Mouse (Mus musculus) hindbrain, embryonic 15.5 days (tissue): ENCODE data around the gene Senp1. TPM values are rescaled to one million over a fixed set of nuclear protein-coding genes. Genes with fewer than 3 reads are reported as not detected.

Experiments used
- ATAC-seq: fragments of 200-750 bp; cut with Nextera tagmentation; 2 replicates; pipeline ENCODE4 v1.8.0; 2017; ENCODE audit warnings: low read depth, moderate number of reproducible peaks, moderate TSS enrichment; ENCODE audit not compliant: low FRiP score
- H3K27ac ChIP-seq: fragments of 300-500 bp; sonication (generic); replicated peaks from 2 replicates; pipeline ENCODE4 v1.5.1; 2015; ENCODE audit warnings: mild to moderate bottlenecking, inconsistent platforms
- H3K27me3 ChIP-seq: fragments of 300-500 bp; sonication (generic); 2 replicates; pipeline ENCODE4 v1.6.1; 2015; ENCODE audit warnings: control low read depth, inconsistent platforms
- H3K36me3 ChIP-seq: fragments of 300-500 bp; sonication (generic); 2 replicates; pipeline ENCODE4 v1.6.1; 2015; ENCODE audit warnings: control low read depth, inconsistent platforms
- H3K4me1 ChIP-seq: fragments of 300-500 bp; sonication (generic); replicated peaks from 2 replicates; pipeline ENCODE4 v1.6.1; 2015; ENCODE audit warnings: control low read depth, inconsistent platforms
- H3K4me2 ChIP-seq: fragments of 300-500 bp; sonication (generic); 2 replicates; pipeline ENCODE4 v1.6.1; 2015; ENCODE audit warnings: moderate library complexity, mild to moderate bottlenecking, inconsistent platforms
- H3K4me3 ChIP-seq: fragments of 300-500 bp; sonication (generic); 2 replicates; pipeline ENCODE4 v1.5.1; 2015; ENCODE audit warnings: mild to moderate bottlenecking, inconsistent platforms
- H3K9ac ChIP-seq: fragments of 300-500 bp; sonication (generic); 2 replicates; pipeline ENCODE4 v1.6.1; 2015; ENCODE audit warnings: inconsistent platforms
- H3K9me3 ChIP-seq: fragments of 300-500 bp; sonication (generic); 2 replicates; pipeline ENCODE4 v1.6.1; 2016; ENCODE audit warnings: control low read depth, inconsistent platforms
- WGBS: fragments of 180-500 bp; shearing (Covaris S2); methylation state at CpG from one replicate; pipeline ENCODE4 v1.1.7; 2015; 5-methylcytosine and 5-hydroxymethylcytosine counted together
- polyA plus RNA-seq: library from polyadenylated mRNA; unstranded; fragments of >200 nt; fragmentation: Nextera tagmentation; extraction: Ambion mirVana; gene quantifications from 2 replicates; pipeline ENCODE4 v1.2.1, GENCODE M21; 2015

The Senp1 gene
- polyA plus RNA-seq, 1 experiment from 2014 or later, result 19.3 TPM

- Histone ChIP-seq H3K4me3 (no peak overlapping the region), H3K4me1 (no peaks in the 10 kb centered on the region), H3K9ac (no peak overlapping the region), H3K9me3 (no peaks in the 10 kb centered on the region), H3K27me3 (no peaks in the 10 kb centered on the region), H3K27ac (no peak overlapping the region), H3K4me2 (no peak overlapping the region), H3K36me3 (peaks cover 65% of the 10 kb centered on the region)
- WGBS, result 95% methylated on average over 20 of the region's 20 CpGs
- ATAC-seq, result no peak
Observed at GRCm38 (mm10) chr15:98120831-98121230, 27.3 kb upstream of the Senp1 start.

DNA sequence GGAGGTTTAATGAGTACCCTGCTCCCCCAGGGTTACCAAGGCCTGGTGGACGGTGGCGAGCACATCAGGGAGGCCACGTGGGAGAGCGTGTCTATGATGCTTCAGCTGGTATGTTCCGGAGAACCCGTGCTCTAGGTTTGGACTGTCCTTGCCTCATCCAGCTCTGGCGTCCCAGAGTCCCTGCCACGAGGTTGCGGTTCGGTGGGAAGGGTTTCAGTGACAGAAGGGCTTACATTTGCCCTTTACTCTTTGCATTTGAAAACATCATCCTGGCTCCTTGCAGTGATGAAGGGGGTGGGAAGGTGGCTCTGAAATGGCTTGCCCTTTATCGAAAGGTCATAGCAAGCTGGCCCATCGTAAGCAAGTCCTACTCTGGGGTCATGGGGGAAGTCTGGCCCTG is 25.8 kb upstream of the Senp1 start:
- H3K36me3 ChIP-seq, result peaks cover 52% of the 10 kb centered on the region
- no peak for ATAC-seq
- WGBS, result 78% methylated on average over 12 of the region's 12 CpGs

GRCm38 (mm10) chr15:98116287-98116686 is 22.7 kb upstream of the Senp1 start:
- 90% methylated on average over 5 of the region's 5 CpGs for WGBS
- ATAC-seq, result no peak
- no peaks in the 10 kb centered on the region for H3K27me3 ChIP-seq

More for the DNA sequence above, 25.8 kb upstream of the Senp1 start:
- no peaks in the 10 kb centered on the region for H3K9me3 ChIP-seq
- H3K4me2 ChIP-seq, result no peak overlapping the region
- no peak overlapping the region for H3K27ac ChIP-seq
- no peak overlapping the region for H3K4me3 ChIP-seq
- H3K4me1 ChIP-seq, result no peaks in the 10 kb centered on the region
- no peaks in the 10 kb centered on the region for H3K27me3 ChIP-seq
- no peak overlapping the region for H3K9ac ChIP-seq

DNA sequence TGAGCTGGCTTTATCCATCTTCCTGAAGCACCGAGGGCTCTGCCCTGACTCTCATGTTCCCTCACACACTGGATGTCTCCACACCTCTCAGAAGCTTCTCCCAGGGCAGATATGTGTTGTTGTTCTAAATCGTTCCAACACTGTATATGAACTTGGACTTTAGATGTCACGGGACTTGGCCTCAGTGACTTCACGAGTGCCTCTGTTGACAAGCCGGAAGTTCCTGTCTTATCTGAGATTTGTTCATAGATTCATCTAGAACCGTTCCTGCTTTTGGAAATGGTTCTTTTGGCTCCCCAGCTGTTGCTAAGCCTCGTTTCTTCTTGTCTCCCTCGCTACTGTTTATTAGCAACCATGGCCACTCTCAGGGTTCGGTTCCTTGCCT is 22.2 kb upstream of the Senp1 start:
- Histone ChIP-seq H3K36me3 (peaks cover 40% of the 10 kb centered on the region), H3K9me3 (no peaks in the 10 kb centered on the region), H3K4me1 (no peaks in the 10 kb centered on the region), H3K4me3 (no peak overlapping the region), H3K27me3 (no peaks in the 10 kb centered on the region), H3K27ac (no peak overlapping the region), H3K9ac (no peak overlapping the region), H3K4me2 (no peak overlapping the region)
- 93% methylated on average over 9 of the region's 9 CpGs for WGBS
- ATAC-seq, result no peak

More at GRCm38 (mm10) chr15:98116287-98116686, 22.7 kb upstream of the Senp1 start:
- H3K9ac ChIP-seq, result no peak overlapping the region
- no peak overlapping the region for H3K4me2 ChIP-seq
- H3K4me3 ChIP-seq, result no peak overlapping the region
- H3K36me3 ChIP-seq, result peaks cover 42% of the 10 kb centered on the region
- no peaks in the 10 kb centered on the region for H3K9me3 ChIP-seq
- H3K27ac ChIP-seq, result no peak overlapping the region
- H3K4me1 ChIP-seq, result no peaks in the 10 kb centered on the region

GRCm38 (mm10) chr15:98114852-98115778 is 21.6 kb upstream of the Senp1 start:
- no peak overlapping the region for H3K4me3 ChIP-seq
- H3K4me1 ChIP-seq, result peaks cover 4% of the 10 kb centered on the region; the same call in 1 of the 2 replicates
- 87% methylated on average over 10 of the region's 10 CpGs for WGBS
- H3K9ac ChIP-seq, result no peak overlapping the region
- H3K4me2 ChIP-seq, result no peak overlapping the region
- no peaks in the 10 kb centered on the region for H3K27me3 ChIP-seq
- peaks cover 33% of the 10 kb centered on the region for H3K36me3 ChIP-seq
- H3K9me3 ChIP-seq, result no peaks in the 10 kb centered on the region
- no peak for ATAC-seq
- H3K27ac ChIP-seq, result no peak overlapping the region

- Histone ChIP-seq H3K9ac (no peak overlapping the region), H3K4me1 (peaks cover 10% of the 10 kb centered on the region), H3K9me3 (no peaks in the 10 kb centered on the region), H3K4me2 (no peak overlapping the region), H3K4me3 (no peak overlapping the region), H3K27ac (no peak overlapping the region), H3K36me3 (peaks cover 25% of the 10 kb centered on the region), H3K27me3 (no peaks in the 10 kb centered on the region)
- WGBS, result 79% methylated on average over 10 of the region's 10 CpGs
- ATAC-seq, result no peak
Observed at GRCm38 (mm10) chr15:98114098-98114851, 20.7 kb upstream of the Senp1 start.

DNA sequence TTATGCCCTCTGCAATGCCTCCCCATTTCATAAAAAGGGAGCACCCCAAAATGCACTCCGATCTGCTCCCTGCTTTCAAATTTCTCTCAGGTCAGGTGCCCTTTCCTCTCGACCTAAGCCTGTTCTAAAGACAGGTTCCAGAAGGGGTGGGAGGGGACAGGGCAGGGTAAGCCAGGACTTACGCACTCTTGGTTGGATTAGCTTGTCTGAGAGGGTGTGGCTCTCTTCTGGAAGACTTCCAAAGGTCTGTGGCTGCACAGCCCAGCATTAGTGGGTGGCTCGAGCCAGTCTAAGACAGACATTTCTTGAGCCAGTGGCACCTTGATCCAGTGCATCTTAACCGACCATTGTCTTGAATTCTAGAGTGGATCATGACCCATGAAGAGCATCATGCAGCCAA is 18.2 kb upstream of the Senp1 start:
- no peak overlapping the region for H3K4me3 ChIP-seq
- H3K36me3 ChIP-seq, result peaks cover 11% of the 10 kb centered on the region

DNA sequence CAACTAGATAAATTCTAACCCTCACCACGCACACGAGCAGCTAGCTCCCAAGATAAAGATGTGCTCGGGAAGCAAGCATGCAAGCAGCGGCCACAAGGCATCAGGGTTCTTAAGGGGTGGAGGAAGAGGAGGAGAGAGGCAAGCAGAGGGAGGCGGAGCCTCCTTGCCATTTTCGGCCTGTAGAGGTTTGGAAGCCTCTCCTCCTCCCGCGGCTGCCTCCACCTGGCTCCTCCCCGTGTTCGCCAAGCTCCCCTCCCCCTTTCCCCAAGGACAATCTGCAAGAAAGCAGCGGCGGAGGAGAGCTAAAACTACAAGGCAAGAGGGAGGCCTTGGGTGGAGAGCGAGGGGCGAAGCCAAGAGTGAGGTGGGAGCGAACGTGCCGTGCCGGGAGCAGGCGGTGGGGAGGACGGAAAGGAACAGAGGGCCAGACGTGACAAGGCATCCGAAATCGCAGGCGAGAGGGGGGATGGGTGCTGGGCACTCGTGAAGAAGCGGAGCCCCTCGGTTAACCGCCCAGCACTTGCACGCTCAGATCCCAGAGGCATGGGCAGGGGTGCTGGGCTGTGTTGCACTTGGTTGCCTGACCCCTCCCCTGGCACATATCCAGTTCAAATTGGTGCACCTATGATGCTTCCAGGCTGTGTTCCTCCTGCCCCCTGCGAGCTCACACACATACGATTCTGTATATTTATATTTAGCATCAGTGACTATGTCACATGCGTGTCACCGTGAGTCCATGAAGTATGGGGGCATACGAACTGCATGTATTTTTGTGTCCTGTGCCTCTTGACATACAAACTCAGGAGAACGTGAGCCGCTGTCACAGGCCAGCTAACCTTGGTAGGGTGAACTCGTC is 15.0 kb upstream of the Senp1 start:
- H3K27me3 ChIP-seq, result no peaks in the 10 kb centered on the region
- 2% methylated on average over 37 of the region's 37 CpGs for WGBS
- H3K9ac ChIP-seq, result peak overlapping the region; percentile 80
- H3K36me3 ChIP-seq, result peaks cover 11% of the 10 kb centered on the region
- H3K4me2 ChIP-seq, result peak overlapping the region; percentile 71
- peak overlapping the region; percentile 86 for H3K4me3 ChIP-seq
- peak overlapping the region; percentile 91 for H3K27ac ChIP-seq
- H3K4me1 ChIP-seq, result peaks cover 23% of the 10 kb centered on the region
- no peaks in the 10 kb centered on the region for H3K9me3 ChIP-seq
- ATAC-seq, result peak; percentile 96

More for the DNA sequence above, 18.2 kb upstream of the Senp1 start:
- Histone ChIP-seq H3K27ac (no peak overlapping the region), H3K4me2 (no peak overlapping the region), H3K9ac (no peak overlapping the region), H3K27me3 (no peaks in the 10 kb centered on the region), H3K4me1 (peaks cover 23% of the 10 kb centered on the region), H3K9me3 (no peaks in the 10 kb centered on the region)
- 80% methylated on average over 5 of the region's 5 CpGs for WGBS
- no peak for ATAC-seq

GRCm38 (mm10) chr15:98107703-98108296 is 14.3 kb upstream of the Senp1 start:
- Histone ChIP-seq H3K9me3 (no peaks in the 10 kb centered on the region), H3K4me3 (peak overlapping the region; percentile 86), H3K4me1 (peaks cover 23% of the 10 kb centered on the region), H3K27me3 (no peaks in the 10 kb centered on the region), H3K4me2 (peak overlapping the region; percentile 71), H3K27ac (peak overlapping the region; percentile 91), H3K36me3 (peaks cover 9% of the 10 kb centered on the region), H3K9ac (peak overlapping the region; percentile 80)
- WGBS, result 43% methylated on average over 11 of the region's 11 CpGs
- no peak for ATAC-seq

DNA sequence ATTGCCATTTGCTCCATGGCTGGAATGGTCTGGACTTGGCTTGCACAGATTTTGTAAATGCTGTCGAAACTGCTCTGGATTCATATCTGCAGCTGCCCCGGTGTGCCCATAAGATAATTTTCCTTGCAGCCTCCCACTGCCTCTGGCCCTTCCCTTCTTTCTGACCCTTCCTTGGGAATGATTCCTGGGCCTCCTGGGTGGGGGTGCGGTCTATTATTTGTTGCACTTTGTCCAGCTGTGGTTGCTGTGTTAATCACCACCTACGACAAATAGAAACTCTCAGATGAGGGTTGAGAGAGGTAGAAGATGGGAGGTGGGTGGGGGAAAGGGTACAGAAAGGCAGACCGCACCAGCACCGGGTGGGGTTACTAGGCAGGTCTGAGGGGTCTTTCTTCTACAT is 13.7 kb upstream of the Senp1 start:
- 91% methylated on average over 6 of the region's 6 CpGs for WGBS
- Histone ChIP-seq H3K9ac (no peak overlapping the region), H3K9me3 (no peaks in the 10 kb centered on the region), H3K4me2 (no peak overlapping the region), H3K4me1 (peaks cover 23% of the 10 kb centered on the region), H3K36me3 (peaks cover 4% of the 10 kb centered on the region), H3K4me3 (no peak overlapping the region), H3K27me3 (no peaks in the 10 kb centered on the region), H3K27ac (no peak overlapping the region)
- no peak for ATAC-seq

DNA sequence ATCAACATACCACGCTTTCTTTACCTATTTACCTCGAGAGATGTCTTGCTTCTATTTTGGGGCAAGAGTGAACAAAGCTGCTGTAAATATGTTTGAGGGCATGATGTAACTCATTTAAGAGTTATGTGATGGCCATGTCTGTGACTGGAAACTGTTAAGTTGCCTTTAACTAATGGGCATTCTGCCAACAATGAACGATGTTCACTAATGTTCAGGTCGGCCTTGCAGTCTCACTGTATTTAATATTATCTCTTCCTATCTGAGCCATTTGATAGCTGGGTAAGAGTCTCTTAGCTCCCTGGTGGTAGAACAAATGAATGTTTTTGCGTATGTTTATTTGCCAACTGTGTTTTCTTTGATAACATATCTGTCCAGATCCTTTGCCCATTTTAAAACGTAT is 13.0 kb upstream of the Senp1 start:
- H3K9ac ChIP-seq, result no peak overlapping the region
- no peak overlapping the region for H3K27ac ChIP-seq
- H3K36me3 ChIP-seq, result no peaks in the 10 kb centered on the region
- WGBS, result 83% methylated on average over 6 of the region's 6 CpGs
- H3K4me3 ChIP-seq, result no peak overlapping the region
- H3K4me1 ChIP-seq, result peaks cover 23% of the 10 kb centered on the region
- H3K27me3 ChIP-seq, result no peaks in the 10 kb centered on the region
- no peak for ATAC-seq
- no peaks in the 10 kb centered on the region for H3K9me3 ChIP-seq
- H3K4me2 ChIP-seq, result no peak overlapping the region
